Mouse (Mus musculus) CD4-positive naive resting alpha-beta T cell, adult 76 days (primary cell): Measurements from ENCODE around the gene Krtap9-5. TPM values are rescaled to one million over a fixed set of nuclear protein-coding genes. Genes with fewer than 3 reads are reported as not detected.

Source experiments
- total RNA-seq: library from RNA; stranded (reverse); gene quantifications from one replicate; pipeline ENCODE4 v1.2.4, GENCODE M21; 2023

The Krtap9-5 gene
- not detected for total RNA-seq

GRCm38 (mm10) chr11:99948175-99948574, at the start of gene Krtap9-5:
Krtap9-5 (plus strand) TSS chr11:99948475.

GRCm38 (mm10) chr11:99907620-99908019, 40.7 kb upstream of the Krtap9-5 start, which contains the start of gene Krtap31-1:
Krtap31-1 (plus strand) TSS chr11:99907920.

GRCm38 (mm10) chr11:99914451-99914850, 33.8 kb upstream of the Krtap9-5 start, which contains the start of gene Gm11565:
Gm11565 (plus strand) TSS chr11:99914751.

GRCm38 (mm10) chr11:99935991-99936390, 12.3 kb upstream of the Krtap9-5 start, which contains the start of gene Krtap31-2:
Krtap31-2 (plus strand) TSS chr11:99936291.

GRCm38 (mm10) chr11:99978953-99979352, 30.7 kb downstream of the Krtap9-5 start, which contains the start of gene Krtap29-1:
Krtap29-1 (minus strand) TSS chr11:99979053.

GRCm38 (mm10) chr11:99986180-99986647, 37.9 kb downstream of the Krtap9-5 start, which contains the start of gene Krtap16-1:
Krtap16-1 (minus strand) TSS chr11:99986597.

GRCm38 (mm10) chr11:99993620-99994383, 45.5 kb downstream of the Krtap9-5 start, which contains the start of gene Krtap17-1:
Krtap17-1 (minus strand) TSS chr11:99993994.

Other genes with a start within 250 kb of the Krtap9-5 start
- not detected for gene Gm14180, start 214.2 kb upstream of the Krtap9-5 start, total RNA-seq
- gene Gm11595, start 175.6 kb upstream of the Krtap9-5 start, total RNA-seq, result not detected
- gene Krtap4-8, start 167.8 kb upstream of the Krtap9-5 start, total RNA-seq, result not detected
- gene Krtap4-9, start 163.3 kb upstream of the Krtap9-5 start, total RNA-seq, result not detected
- not detected for gene Gm11596, start 155.0 kb upstream of the Krtap9-5 start, total RNA-seq
- gene Gm11569, start 149.5 kb upstream of the Krtap9-5 start, total RNA-seq, result not detected
- gene Gm11554, start 144.0 kb upstream of the Krtap9-5 start, total RNA-seq, result not detected
- gene Krtap4-13, start 138.6 kb upstream of the Krtap9-5 start, total RNA-seq, result not detected
- not detected for gene Gm11564, start 132.8 kb upstream of the Krtap9-5 start, total RNA-seq
- gene 2300003K06Rik, start 110.4 kb upstream of the Krtap9-5 start, total RNA-seq, result not detected
- gene Krtap4-16, start 96.9 kb upstream of the Krtap9-5 start, total RNA-seq, result not detected
- not detected for gene Gm11568, start 90.6 kb upstream of the Krtap9-5 start, total RNA-seq
- gene Gm11559, start 84.0 kb upstream of the Krtap9-5 start, total RNA-seq, result not detected
- not detected for gene Krtap9-1, start 75.1 kb upstream of the Krtap9-5 start, total RNA-seq
- not detected for gene Gm11567, start 69.3 kb upstream of the Krtap9-5 start, total RNA-seq
- gene Krtap31-1, start 40.6 kb upstream of the Krtap9-5 start, total RNA-seq, result not detected
- gene Gm11565, start 33.7 kb upstream of the Krtap9-5 start, total RNA-seq, result not detected
- gene Krtap31-2, start 12.2 kb upstream of the Krtap9-5 start, total RNA-seq, result not detected
- not detected for gene Krtap29-1, start 30.6 kb downstream of the Krtap9-5 start, total RNA-seq
- gene Krtap16-1, start 38.1 kb downstream of the Krtap9-5 start, total RNA-seq, result not detected
- gene Krtap17-1, start 45.5 kb downstream of the Krtap9-5 start, total RNA-seq, result not detected
- not detected for gene Krt33a, start 67.7 kb downstream of the Krtap9-5 start, total RNA-seq
- gene Krt33b, start 81.4 kb downstream of the Krtap9-5 start, total RNA-seq, result not detected
- gene Krt34, start 93.1 kb downstream of the Krtap9-5 start, total RNA-seq, result not detected
- gene Krt31, start 102.1 kb downstream of the Krtap9-5 start, total RNA-seq, result not detected
- gene Krt32, start 139.8 kb downstream of the Krtap9-5 start, total RNA-seq, result not detected
- not detected for gene Krt35, start 147.8 kb downstream of the Krtap9-5 start, total RNA-seq
- gene Krt36, start 157.2 kb downstream of the Krtap9-5 start, total RNA-seq, result not detected
- gene Krt13, start 173.1 kb downstream of the Krtap9-5 start, total RNA-seq, result not detected
- not detected for gene Krt15, start 187.5 kb downstream of the Krtap9-5 start, total RNA-seq
- not detected for gene Krt19, start 200.2 kb downstream of the Krtap9-5 start, total RNA-seq
- not detected for gene Krt9, start 244.8 kb downstream of the Krtap9-5 start, total RNA-seq